In genomic region chr8:93809226-93809625, GRCm38 (mm10) we compare ENCODE assay signal across 13 mouse cellular contexts. TPM values are rescaled to one million over a fixed set of nuclear protein-coding genes. Genes with fewer than 3 reads are reported as not detected.
DNase-seq lines count a peak whose midpoint lies in the region; ATAC-seq lines count a peak whose summit lies in the region.
"Had no signal": no experiment of that assay in that cellular context is flagged by ENCODE, and none has a peak within 500 bp of the region (broad histone marks: within the 10 kb centered on the region; RNA-seq: fewer than 3 reads in every experiment).

No protein-coding gene starts in this region.

- no peak for ATAC-seq in hindbrain, embryonic 13.5 days (ENCODE audit: low FRiP score)
- ATAC-seq in hindbrain, embryonic 11.5 days (ENCODE audit: low FRiP score), result no peak
- no peak for ATAC-seq in midbrain, embryonic 15.5 days (replicated peaks)
- no peak for ATAC-seq in heart, embryonic 12.5 days (ENCODE audit: insufficient number of reproducible peaks, low FRiP score)
- ATAC-seq: activated CD4-positive, CD25-positive, alpha-beta regulatory T cell, adult 4 months had no signal

- no peak overlapping the region; the same call in 1 of the 2 replicates for H3K27ac ChIP-seq in hindbrain, embryonic 13.5 days
- no peak overlapping the region for H3K27ac ChIP-seq in hindbrain, embryonic 11.5 days (ENCODE audit: low read depth, low read length)
- peak overlapping the region; percentile 99; the same call in 1 of the 2 replicates for H3K27ac ChIP-seq in midbrain, embryonic 15.5 days
- no peak overlapping the region for H3K27ac ChIP-seq in heart, embryonic 12.5 days (ENCODE audit: poor library complexity, severe bottlenecking)
- H3K27ac ChIP-seq: lung, embryonic 15.5 days had no signal

- H3K27me3 ChIP-seq in hindbrain, embryonic 13.5 days, result no peaks in the 10 kb centered on the region
- H3K27me3 ChIP-seq in hindbrain, embryonic 11.5 days (ENCODE audit: control insufficient read depth, insufficient read depth, low read length), result no peaks in the 10 kb centered on the region; the same call in 1 of the 2 replicates
- no peaks in the 10 kb centered on the region for H3K27me3 ChIP-seq in midbrain, embryonic 15.5 days (replicated peaks)
- peaks cover 24% of the 10 kb centered on the region for H3K27me3 ChIP-seq in heart, embryonic 12.5 days (replicated peaks)

- no peak for DNase-seq in hindbrain, embryonic 11.5 days (ENCODE audit: low spot score)
- peak; percentile 14 for DNase-seq in 3T3-L1 (ENCODE audit: low read depth, low spot score)
- DNase-seq in NIH3T3 (ENCODE audit: low read depth), result peak; percentile 37
- DNase-seq in heart, adult 8-10 months (ENCODE audit: low spot score), result no peak
- DNase-seq: kidney, postnatal 14 days; right cerebral cortex, postnatal 25 days had no signal

- peak overlapping the region; percentile 86; the same call in 1 of the 2 replicates for H3K4me2 ChIP-seq in hindbrain, embryonic 13.5 days
- no peak overlapping the region for H3K4me2 ChIP-seq in hindbrain, embryonic 11.5 days (replicated peaks; ENCODE audit: low read depth, low read length)
- H3K4me2 ChIP-seq in midbrain, embryonic 15.5 days, result peak overlapping the region; percentile 73; the same call in 1 of the 2 replicates
- H3K4me2 ChIP-seq in heart, embryonic 12.5 days, result no peak overlapping the region

- no peaks in the 10 kb centered on the region for H3K9me3 ChIP-seq in hindbrain, embryonic 13.5 days
- no peaks in the 10 kb centered on the region for H3K9me3 ChIP-seq in hindbrain, embryonic 11.5 days (ENCODE audit: control insufficient read depth, low read length)
- H3K9me3 ChIP-seq in midbrain, embryonic 15.5 days, result no peaks in the 10 kb centered on the region
- no peaks in the 10 kb centered on the region for H3K9me3 ChIP-seq in heart, embryonic 12.5 days (replicated peaks)
- H3K9me3 ChIP-seq: embryonic facial prominence, embryonic 10.5 days; lung, embryonic 15.5 days had no signal

- 74% methylated on average over 3 of the region's 3 CpGs for WGBS in hindbrain, embryonic 13.5 days
- WGBS in hindbrain, embryonic 11.5 days, result 84% methylated on average over 3 of the region's 3 CpGs
- WGBS in midbrain, embryonic 15.5 days, result 79% methylated on average over 3 of the region's 3 CpGs
- 79% methylated on average over 3 of the region's 3 CpGs for WGBS in heart, embryonic 12.5 days

- H3K36me3 ChIP-seq in hindbrain, embryonic 13.5 days, result no peaks in the 10 kb centered on the region
- no peaks in the 10 kb centered on the region for H3K36me3 ChIP-seq in hindbrain, embryonic 11.5 days (ENCODE audit: control insufficient read depth, insufficient read depth, low read length)
- H3K36me3 ChIP-seq in midbrain, embryonic 15.5 days (replicated peaks), result no peaks in the 10 kb centered on the region
- no peaks in the 10 kb centered on the region for H3K36me3 ChIP-seq in heart, embryonic 12.5 days
- H3K36me3 ChIP-seq: embryonic facial prominence, embryonic 10.5 days; lung, embryonic 15.5 days had no signal

- H3K4me3 ChIP-seq in hindbrain, embryonic 13.5 days, result no peak overlapping the region
- H3K4me3 ChIP-seq in hindbrain, embryonic 11.5 days (ENCODE audit: low read depth, low read length), result no peak overlapping the region
- no peak overlapping the region for H3K4me3 ChIP-seq in midbrain, embryonic 15.5 days
- no peak overlapping the region for H3K4me3 ChIP-seq in heart, embryonic 12.5 days

- peaks cover 13% of the 10 kb centered on the region for H3K4me1 ChIP-seq in hindbrain, embryonic 13.5 days (replicated peaks)
- H3K4me1 ChIP-seq in hindbrain, embryonic 11.5 days (replicated peaks; ENCODE audit: control insufficient read depth, insufficient read depth, low read length), result no peaks in the 10 kb centered on the region; the same call in 1 of the 2 replicates
- H3K4me1 ChIP-seq in midbrain, embryonic 15.5 days, result peaks cover 13% of the 10 kb centered on the region
- H3K4me1 ChIP-seq in heart, embryonic 12.5 days (replicated peaks), result peaks cover 26% of the 10 kb centered on the region

- H3K9ac ChIP-seq in hindbrain, embryonic 13.5 days, result 0 out of 2 replicates have a peak overlapping the region, but pooled peaks have one; percentile 35
- no peak overlapping the region for H3K9ac ChIP-seq in hindbrain, embryonic 11.5 days (ENCODE audit: low read depth, low read length)
- no peak overlapping the region for H3K9ac ChIP-seq in midbrain, embryonic 15.5 days
- no peak overlapping the region for H3K9ac ChIP-seq in heart, embryonic 12.5 days

RNA-seq across cellular contexts. Expression of gene Gnao1, which starts 0.5 kb away (rescaled TPM):
- 145 and 150 TPM in 2 replicates for polyA plus RNA-seq in hindbrain, embryonic 13.5 days (2015; fragmentation: Nextera tagmentation; extraction: Ambion mirVana)
- polyA plus RNA-seq in hindbrain, embryonic 11.5 days (2014; fragmentation: Nextera tagmentation; extraction: Ambion mirVana), result 38.9 and 39.6 TPM in 2 replicates
- 242 and 245 TPM in 2 replicates for polyA plus RNA-seq in midbrain, embryonic 15.5 days (2015; fragmentation: Nextera tagmentation; extraction: Ambion mirVana)
- 18.7 and 19.3 TPM in 2 replicates for polyA plus RNA-seq in heart, embryonic 12.5 days (2016; fragmentation: Nextera tagmentation; extraction: Ambion mirVana)
- total RNA-seq in heart, adult 8-10 months (2022), result 10 to 100 TPM; 18.5 to 26.9 (median 21.6) TPM
- total RNA-seq: megakaryocyte, adult 5-6 weeks had no signal

Comparison
In these comparisons a context has a peak if more than half of its experiments do, and no peak if none do; other contexts are left out.
1. H3K4me2 ChIP-seq: peak in hindbrain, embryonic 13.5 days (single experiment) and midbrain, embryonic 15.5 days (single experiment); none in hindbrain, embryonic 11.5 days (single experiment) and heart, embryonic 12.5 days (single experiment).
2. DNase-seq: peak in 3T3-L1 (single experiment) and NIH3T3 (single experiment); none in hindbrain, embryonic 11.5 days (single experiment) and heart, adult 8-10 months (single experiment).